Mouse (Mus musculus) forebrain, embryonic 12.5 days (tissue): ENCODE results near the gene Zswim4. TPM values are rescaled to one million over a fixed set of nuclear protein-coding genes. Genes with fewer than 3 reads are reported as not detected.

Experiments
- ATAC-seq: fragments of 200-750 bp; cut with Nextera tagmentation; 2 replicates; pipeline ENCODE4 v1.8.0; 2017; ENCODE audit warnings: moderate TSS enrichment; ENCODE audit not compliant: low FRiP score
- H3K27ac ChIP-seq: fragments of 300-500 bp; sonication (generic); 2 replicates; pipeline ENCODE4 v1.5.1; 2016; ENCODE audit warnings: mild to moderate bottlenecking
- H3K27me3 ChIP-seq: fragments of 300-500 bp; sonication (generic); 2 replicates; pipeline ENCODE4 v1.6.1; 2016; ENCODE audit warnings: mild to moderate bottlenecking
- H3K36me3 ChIP-seq: fragments of 300-500 bp; sonication (generic); replicated peaks from 2 replicates; pipeline ENCODE4 v1.6.1; 2016; ENCODE audit warnings: mild to moderate bottlenecking
- H3K4me1 ChIP-seq: fragments of 300-500 bp; sonication (generic); 2 replicates; pipeline ENCODE4 v1.6.1; 2016
- H3K4me2 ChIP-seq: fragments of 300-500 bp; sonication (generic); 2 replicates; pipeline ENCODE4 v1.6.1; 2016; ENCODE audit warnings: mild to moderate bottlenecking, moderate library complexity
- H3K4me3 ChIP-seq: fragments of 300-500 bp; sonication (generic); replicated peaks from 2 replicates; pipeline ENCODE4 v1.5.1; 2016; ENCODE audit warnings: mild to moderate bottlenecking
- H3K9ac ChIP-seq: fragments of 300-500 bp; sonication (generic); 2 replicates; pipeline ENCODE4 v1.6.1; 2016; ENCODE audit warnings: mild to moderate bottlenecking
- H3K9me3 ChIP-seq: fragments of 300-500 bp; sonication (generic); 2 replicates; pipeline ENCODE4 v1.6.1; 2016
- WGBS: fragments of 180-500 bp; shearing (Covaris S2); methylation state at CpG from one replicate; pipeline ENCODE4 v1.1.7; 2016; 5-methylcytosine and 5-hydroxymethylcytosine counted together
- polyA plus RNA-seq: library from polyadenylated mRNA; unstranded; fragments of >200 nt; fragmentation: Nextera tagmentation; extraction: Ambion mirVana; gene quantifications from 2 replicates; pipeline ENCODE4 v1.2.1, GENCODE M21; 2016

The Zswim4 gene
- polyA plus RNA-seq, 1 experiment from 2014 or later = 47.7 TPM

DNA sequence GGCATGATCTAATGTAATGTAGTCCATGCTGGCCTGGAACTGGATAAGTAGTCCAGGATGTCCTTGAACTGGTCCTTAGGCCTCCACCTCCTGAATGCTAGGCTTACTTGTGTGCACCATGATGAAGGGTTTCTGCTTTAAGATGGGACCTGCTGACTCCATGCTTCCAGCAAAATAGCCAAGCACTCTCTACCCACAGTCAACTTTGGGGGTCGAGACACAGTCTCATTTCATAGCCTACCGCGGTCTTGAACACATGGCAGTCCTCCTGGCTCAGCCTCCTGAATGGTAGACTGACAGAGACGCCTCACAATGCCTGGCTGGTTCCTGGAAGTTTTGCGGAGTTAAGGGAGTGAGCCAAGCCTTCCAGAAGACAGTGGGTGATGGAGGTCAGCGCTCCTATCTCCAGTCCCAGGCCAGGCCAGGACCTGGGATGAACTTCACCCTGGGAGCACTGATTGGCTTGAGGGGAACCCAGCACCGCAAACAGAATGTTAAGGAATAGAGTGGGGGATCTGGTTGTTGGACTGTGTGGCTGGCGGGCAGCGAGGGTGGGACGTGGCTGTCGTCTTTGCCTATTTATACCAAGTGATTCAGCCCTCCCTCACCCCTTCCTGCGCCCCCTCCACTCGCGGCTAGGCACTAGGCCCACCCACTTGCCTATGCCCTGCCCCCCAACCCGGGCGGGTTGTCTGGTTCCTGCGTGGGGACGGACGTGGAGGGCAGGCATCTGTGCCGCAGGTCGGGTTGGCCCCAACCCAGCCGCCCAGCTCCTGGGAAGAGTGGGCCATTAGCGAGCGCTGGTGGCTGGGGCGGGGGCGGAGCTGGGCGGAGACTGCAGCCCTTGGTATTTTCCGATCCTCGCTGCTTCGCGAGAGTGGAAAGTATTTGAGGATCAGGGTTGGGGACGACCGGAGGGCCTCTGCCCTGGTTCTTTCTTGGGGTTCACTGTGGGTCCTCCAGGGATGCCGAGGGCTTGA, 33.6 kb downstream of the Zswim4 start:
- peaks cover 58% of the 10 kb centered on the region for H3K4me1 ChIP-seq
- H3K36me3 ChIP-seq = no peaks in the 10 kb centered on the region
- peak; percentile 47 for ATAC-seq
- H3K27ac ChIP-seq = peak overlapping the region; percentile 66
- peaks cover 22% of the 10 kb centered on the region; the same call in 1 of the 2 replicates for H3K27me3 ChIP-seq
- no peaks in the 10 kb centered on the region for H3K9me3 ChIP-seq
- peak overlapping the region; percentile 63 for H3K4me2 ChIP-seq
- H3K4me3 ChIP-seq = peak overlapping the region; percentile 40
- 11% methylated on average over 34 of the region's 34 CpGs for WGBS
- peak overlapping the region; percentile 58 for H3K9ac ChIP-seq

DNA sequence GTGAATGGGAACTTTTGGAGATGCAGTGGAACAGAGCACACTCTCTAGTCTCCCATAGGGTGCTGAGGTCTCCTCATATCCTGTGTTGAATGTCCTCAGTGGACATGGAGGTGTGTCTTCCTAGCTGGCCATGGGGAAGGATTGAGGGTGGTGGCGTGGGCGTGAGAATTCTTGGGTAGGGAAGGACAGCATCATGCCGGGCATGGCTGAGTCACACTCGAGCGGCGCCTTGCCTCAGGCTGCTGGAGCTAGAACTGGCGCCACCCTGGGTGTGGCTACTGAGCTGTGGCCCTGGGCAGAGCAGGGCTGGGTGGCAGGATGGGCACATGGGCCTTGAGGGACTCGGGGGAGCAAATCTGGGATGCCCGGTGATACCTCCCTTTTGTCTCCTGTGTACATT, 34.4 kb downstream of the Zswim4 start:
- Histone ChIP-seq H3K4me3 (no peak overlapping the region), H3K4me1 (peaks cover 60% of the 10 kb centered on the region), H3K9me3 (no peaks in the 10 kb centered on the region), H3K36me3 (no peaks in the 10 kb centered on the region), H3K27ac (no peak overlapping the region), H3K9ac (no peak overlapping the region), H3K4me2 (peak overlapping the region; percentile 63), H3K27me3 (peaks cover 22% of the 10 kb centered on the region; the same call in 1 of the 2 replicates)
- 84% methylated on average over 9 of the region's 9 CpGs for WGBS
- ATAC-seq = no peak

DNA sequence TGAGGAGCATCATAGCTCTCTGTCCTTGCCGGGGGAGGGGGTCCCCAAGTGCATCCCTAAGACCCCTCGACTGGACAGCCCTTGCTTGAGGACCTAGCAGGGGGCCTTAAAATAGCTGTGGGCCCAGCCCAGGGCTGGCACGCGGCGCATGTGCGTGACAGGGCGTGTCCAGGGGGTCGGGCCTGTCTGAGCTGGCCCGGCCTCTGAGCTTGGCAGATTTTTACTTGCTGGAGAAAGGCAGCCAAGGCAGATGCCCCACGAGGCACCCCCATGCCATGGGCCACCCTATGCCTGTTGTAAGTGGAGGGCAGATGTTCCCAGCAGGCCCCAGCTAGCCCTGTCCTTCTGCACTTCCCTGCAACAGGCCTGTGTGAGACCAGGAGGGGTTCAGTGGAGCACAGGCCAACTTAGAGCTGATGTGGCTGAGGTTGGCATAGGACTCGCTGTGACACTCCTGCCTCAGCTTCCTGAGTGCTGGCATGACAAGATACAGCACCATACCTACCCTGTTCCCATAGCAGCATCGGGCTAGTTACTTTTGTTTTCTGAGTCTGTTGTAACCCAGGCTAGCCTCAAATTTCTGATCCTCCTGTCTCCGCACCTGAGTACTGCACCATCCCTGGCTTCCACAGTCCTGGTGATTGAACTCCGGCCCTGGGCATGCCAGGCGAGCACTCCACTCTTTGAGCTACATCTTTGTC, 35.2 kb downstream of the Zswim4 start:
- WGBS = 65% methylated on average over 15 of the region's 15 CpGs
- Histone ChIP-seq H3K27ac (peak overlapping the region; percentile 93), H3K9me3 (no peaks in the 10 kb centered on the region), H3K4me3 (peak overlapping the region; percentile 49), H3K9ac (peak overlapping the region; percentile 66), H3K4me1 (peaks cover 65% of the 10 kb centered on the region), H3K27me3 (peaks cover 22% of the 10 kb centered on the region; the same call in 1 of the 2 replicates), H3K4me2 (peak overlapping the region; percentile 87), H3K36me3 (no peaks in the 10 kb centered on the region)
- ATAC-seq = no peak

DNA sequence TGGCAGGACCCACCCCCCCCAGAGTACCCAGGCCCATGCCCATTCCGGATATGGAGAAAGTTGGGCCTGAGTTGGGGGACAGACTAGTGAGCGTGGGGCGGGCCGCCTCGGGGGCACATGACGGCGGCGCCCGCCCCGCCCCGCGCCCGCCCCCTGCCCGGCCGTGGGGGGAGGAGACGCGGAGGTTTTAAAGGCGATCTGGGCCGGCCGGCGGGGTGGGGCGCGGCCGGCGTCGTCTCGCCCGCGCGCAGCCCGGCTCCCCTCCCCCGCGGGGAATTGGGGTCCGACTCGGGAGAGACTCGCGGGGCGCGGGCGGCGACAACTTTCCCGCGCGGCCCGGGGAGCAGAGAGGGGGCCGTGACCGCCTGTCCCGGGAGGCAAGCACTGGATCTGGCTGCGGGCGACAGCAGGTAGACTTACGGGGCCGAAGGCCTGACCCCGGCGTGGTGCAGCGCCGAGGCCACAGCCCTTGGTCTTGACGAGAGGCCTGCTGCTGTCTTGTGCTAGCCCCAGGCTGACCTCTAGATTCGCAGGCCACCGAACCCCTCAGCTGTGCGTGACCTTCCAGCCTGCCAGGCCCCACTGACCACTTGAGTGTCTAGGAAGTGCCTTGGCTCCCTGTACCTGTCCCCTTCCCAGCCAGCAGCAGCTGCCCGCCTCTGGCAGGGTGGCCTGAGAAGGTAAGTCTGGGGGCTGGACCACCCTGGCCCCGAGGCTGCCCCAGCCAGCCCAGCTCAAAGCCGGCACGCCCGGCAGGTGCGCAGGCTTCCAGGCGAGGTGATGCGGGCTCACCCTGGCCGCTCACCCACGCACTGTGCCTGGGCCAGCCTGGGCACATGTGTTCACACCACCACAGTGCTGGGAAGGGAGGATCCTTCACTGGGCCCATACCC, 36.0 kb downstream of the Zswim4 start:
- 7% methylated on average over 54 of the region's 70 CpGs for WGBS
- H3K9ac ChIP-seq = peak overlapping the region; percentile 66

DNA sequence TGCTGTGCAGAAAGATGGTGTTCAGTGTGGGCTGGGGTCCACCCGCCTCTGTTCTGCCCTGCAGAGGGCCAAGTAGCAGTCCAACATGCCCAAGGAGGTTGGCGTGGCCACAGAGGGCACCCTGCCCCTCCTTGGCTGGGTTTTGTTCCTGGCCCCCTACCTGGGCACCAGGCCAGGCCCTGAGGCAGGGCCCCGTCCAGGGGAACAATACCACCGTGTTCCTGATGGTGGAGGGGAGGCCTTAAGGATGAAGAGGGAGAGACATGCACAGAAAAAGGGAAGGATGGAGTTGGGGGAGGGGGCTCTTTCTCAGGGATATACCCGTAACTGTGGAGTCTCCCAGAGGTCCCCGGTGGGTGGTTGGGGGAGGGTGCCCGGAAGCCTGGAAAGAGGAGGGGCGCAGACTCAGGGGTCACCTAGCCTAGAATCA, 36.7 kb downstream of the Zswim4 start:
- peak overlapping the region; percentile 87 for H3K4me2 ChIP-seq
- no peak for ATAC-seq
- H3K9ac ChIP-seq = peak overlapping the region; percentile 66
- H3K9me3 ChIP-seq = no peaks in the 10 kb centered on the region
- H3K27ac ChIP-seq = peak overlapping the region; percentile 93
- peaks cover 65% of the 10 kb centered on the region for H3K4me1 ChIP-seq
- WGBS = 25% methylated on average over 8 of the region's 8 CpGs
- peaks cover 22% of the 10 kb centered on the region; the same call in 1 of the 2 replicates for H3K27me3 ChIP-seq
- no peaks in the 10 kb centered on the region for H3K36me3 ChIP-seq
- H3K4me3 ChIP-seq = peak overlapping the region; percentile 49

More for the DNA sequence above, 36.0 kb downstream of the Zswim4 start:
- 0 out of 2 replicates have a peak, but pooled peaks have one; percentile 7 for ATAC-seq
- peaks cover 65% of the 10 kb centered on the region for H3K4me1 ChIP-seq
- H3K27ac ChIP-seq = peak overlapping the region; percentile 93
- H3K36me3 ChIP-seq = no peaks in the 10 kb centered on the region
- H3K4me2 ChIP-seq = peak overlapping the region; percentile 87
- peaks cover 22% of the 10 kb centered on the region; the same call in 1 of the 2 replicates for H3K27me3 ChIP-seq
- no peaks in the 10 kb centered on the region for H3K9me3 ChIP-seq
- peak overlapping the region; percentile 49 for H3K4me3 ChIP-seq

DNA sequence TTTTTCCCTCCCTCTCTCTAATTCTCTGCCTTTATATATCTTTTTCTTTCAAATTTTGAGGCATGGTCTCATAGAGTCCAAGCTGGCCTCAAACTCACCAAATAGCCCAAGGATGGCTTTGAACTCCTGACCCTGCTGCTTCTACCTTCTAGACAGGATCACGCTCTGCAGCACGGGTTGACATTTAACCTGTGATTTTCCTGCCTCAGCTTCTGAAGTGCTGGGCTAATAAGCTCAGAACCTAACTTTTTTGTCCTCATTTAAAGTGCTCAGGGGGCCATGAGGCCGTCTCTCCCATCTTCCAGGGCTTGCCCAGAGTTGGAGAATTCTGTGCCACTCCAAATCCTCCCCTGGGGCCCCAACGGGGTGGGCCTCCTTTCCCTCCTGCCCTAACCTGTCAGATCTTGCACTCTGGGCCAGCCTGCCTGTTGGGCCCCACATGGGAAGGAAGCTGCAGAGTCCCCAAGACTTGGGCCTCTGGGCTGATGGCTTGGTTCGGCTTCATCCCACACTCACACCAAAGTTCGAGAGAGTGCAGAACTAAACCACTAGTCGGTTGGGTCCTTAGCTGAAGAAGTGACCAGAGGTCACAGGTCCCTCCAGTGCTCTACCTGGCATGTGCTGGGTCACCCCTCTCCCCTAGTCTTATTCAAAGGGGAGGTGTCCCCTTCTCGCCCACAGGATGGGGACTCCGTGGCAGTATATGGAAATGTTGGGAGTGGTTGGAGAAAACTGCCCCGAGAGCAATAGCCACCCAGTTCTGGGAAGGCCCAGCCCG, 37.3 kb downstream of the Zswim4 start:
- peaks cover 22% of the 10 kb centered on the region; the same call in 1 of the 2 replicates for H3K27me3 ChIP-seq
- no peaks in the 10 kb centered on the region for H3K36me3 ChIP-seq
- peaks cover 65% of the 10 kb centered on the region for H3K4me1 ChIP-seq
- peak overlapping the region; percentile 87 for H3K4me2 ChIP-seq
- no peaks in the 10 kb centered on the region for H3K9me3 ChIP-seq
- peak overlapping the region; percentile 93 for H3K27ac ChIP-seq
- no peak overlapping the region for H3K9ac ChIP-seq
- ATAC-seq = no peak
- WGBS = 47% methylated on average over 11 of the region's 11 CpGs
- H3K4me3 ChIP-seq = 0 out of 2 replicates have a peak overlapping the region, but pooled peaks have one; percentile 49

DNA sequence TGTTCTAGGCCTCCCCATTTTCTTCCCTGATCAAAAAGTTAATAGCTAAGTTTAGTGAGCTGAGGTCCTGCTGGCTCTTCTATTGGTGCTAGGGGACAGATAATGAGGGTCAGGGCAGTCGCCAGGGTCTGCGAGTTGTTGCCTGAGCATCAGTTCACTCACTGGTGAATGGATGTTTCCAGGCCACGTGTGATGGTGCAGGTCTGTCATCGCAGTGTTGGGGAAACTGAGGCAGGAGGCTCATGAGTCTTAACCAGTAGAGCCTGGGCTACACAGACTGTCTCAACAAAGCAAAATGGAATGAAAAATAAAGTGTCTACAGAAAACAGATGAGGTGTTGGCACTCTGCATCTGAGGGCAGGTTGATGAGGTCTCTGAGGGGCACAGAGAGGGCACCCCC, 38.0 kb downstream of the Zswim4 start:
- Histone ChIP-seq H3K9ac (no peak overlapping the region), H3K27ac (peak overlapping the region; percentile 93), H3K4me2 (peak overlapping the region; percentile 62), H3K4me1 (peaks cover 62% of the 10 kb centered on the region), H3K36me3 (no peaks in the 10 kb centered on the region), H3K4me3 (no peak overlapping the region), H3K9me3 (no peaks in the 10 kb centered on the region), H3K27me3 (peaks cover 22% of the 10 kb centered on the region; the same call in 1 of the 2 replicates)
- 18% methylated on average over 4 of the region's 4 CpGs for WGBS
- no peak for ATAC-seq

DNA sequence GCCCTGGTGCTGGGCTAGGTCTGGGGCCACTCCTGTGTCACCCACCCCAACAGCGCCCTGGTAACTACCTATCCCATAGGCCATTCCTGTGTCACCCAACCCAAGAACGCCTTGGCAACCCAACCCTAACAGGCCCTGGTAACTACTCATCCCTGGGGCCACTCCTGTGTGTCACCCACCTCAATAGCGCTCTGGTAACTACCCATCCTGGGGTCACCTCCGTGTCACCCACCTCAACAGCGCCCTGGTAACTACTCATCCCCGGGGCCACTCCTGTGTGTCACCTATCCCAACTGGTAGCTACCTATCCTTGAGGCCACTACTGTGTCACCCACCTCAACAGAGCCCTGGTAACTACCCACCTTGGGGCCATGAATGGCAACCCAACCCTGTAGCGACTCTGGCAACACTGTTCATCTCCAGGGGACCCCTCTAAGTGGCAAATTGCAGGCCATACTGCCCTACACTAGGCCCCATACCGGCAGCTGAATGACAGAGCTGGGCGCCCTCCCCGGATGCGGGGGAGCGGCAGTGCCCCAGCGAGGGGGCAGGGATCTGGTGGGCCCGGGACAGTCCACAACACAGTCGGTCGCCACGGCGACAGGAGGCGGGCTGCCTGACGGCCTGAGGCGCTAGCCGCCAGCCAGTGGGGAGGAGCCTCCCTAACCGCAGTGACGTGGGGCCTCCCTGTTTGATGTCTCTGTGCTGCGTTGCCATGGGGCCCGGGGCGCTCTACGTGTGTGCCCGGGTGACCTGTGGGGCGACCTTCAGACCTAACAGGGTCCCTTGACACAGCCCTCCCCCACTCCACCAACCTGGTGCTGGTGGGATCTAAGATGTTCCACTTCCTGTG, 38.7 kb downstream of the Zswim4 start:
- Histone ChIP-seq H3K27ac (peak overlapping the region; percentile 93), H3K4me2 (peak overlapping the region; percentile 62), H3K4me1 (peaks cover 54% of the 10 kb centered on the region), H3K4me3 (peak overlapping the region; percentile 49), H3K9me3 (no peaks in the 10 kb centered on the region), H3K27me3 (peaks cover 26% of the 10 kb centered on the region; the same call in 1 of the 2 replicates), H3K9ac (peak overlapping the region; percentile 43), H3K36me3 (no peaks in the 10 kb centered on the region)
- ATAC-seq = peak; percentile 82
- WGBS = 3% methylated on average over 30 of the region's 30 CpGs

DNA sequence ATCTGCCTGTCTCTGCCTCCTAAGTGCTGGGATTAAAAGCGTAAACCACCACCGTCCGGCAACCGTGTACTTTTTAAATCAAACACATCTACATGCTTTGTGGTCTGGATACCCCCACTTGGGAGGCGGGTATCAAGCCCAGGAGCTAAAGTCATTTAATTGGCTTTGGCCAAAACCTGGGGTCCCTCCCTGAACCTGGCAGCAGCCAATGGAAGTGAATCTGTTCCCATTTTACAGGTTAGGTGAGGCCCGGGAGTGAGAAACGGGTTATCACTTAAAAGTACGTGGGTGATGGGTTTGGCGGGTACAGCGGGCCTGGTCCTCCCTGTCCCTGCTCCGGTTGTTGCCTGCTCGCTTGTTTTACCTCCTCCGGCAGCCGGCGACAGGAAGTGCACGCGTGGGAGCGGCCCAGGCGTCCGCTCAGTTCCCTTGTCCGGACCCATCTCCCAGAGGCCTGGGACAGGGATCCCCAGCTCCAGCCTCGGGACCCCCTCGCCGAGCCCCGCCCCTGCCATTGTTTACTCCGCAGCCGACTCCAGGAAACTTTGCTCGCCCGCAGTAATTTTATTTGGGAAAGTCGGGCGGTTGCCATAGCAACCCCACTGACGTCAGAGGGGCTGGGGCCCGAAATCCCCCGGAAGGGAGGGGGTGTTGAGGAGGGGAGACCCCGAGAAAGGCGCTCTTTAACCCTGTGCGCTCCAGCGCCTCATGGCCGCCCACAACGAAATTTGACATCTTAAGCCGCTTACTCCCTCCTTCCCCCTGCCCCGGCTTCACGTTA, 39.5 kb downstream of the Zswim4 start:
- H3K27ac ChIP-seq = peak overlapping the region; percentile 93
- H3K27me3 ChIP-seq = peaks cover 25% of the 10 kb centered on the region; the same call in 1 of the 2 replicates
- H3K9ac ChIP-seq = peak overlapping the region; percentile 43
- no peaks in the 10 kb centered on the region for H3K9me3 ChIP-seq
- H3K4me2 ChIP-seq = peak overlapping the region; percentile 62
- peak overlapping the region; percentile 49 for H3K4me3 ChIP-seq
- peak; percentile 39 for ATAC-seq
- H3K4me1 ChIP-seq = peaks cover 53% of the 10 kb centered on the region
- no peaks in the 10 kb centered on the region for H3K36me3 ChIP-seq
- 3% methylated on average over 43 of the region's 43 CpGs for WGBS
